Mouse (Mus musculus): ENCODE data around the gene Ipmk. TPM values are rescaled to one million over a fixed set of nuclear protein-coding genes. Genes with fewer than 3 reads are reported as not detected.

Ipmk gene
- polyA plus RNA-seq, 1 experiment from 2014 or later = 8.7 TPM

DNA sequence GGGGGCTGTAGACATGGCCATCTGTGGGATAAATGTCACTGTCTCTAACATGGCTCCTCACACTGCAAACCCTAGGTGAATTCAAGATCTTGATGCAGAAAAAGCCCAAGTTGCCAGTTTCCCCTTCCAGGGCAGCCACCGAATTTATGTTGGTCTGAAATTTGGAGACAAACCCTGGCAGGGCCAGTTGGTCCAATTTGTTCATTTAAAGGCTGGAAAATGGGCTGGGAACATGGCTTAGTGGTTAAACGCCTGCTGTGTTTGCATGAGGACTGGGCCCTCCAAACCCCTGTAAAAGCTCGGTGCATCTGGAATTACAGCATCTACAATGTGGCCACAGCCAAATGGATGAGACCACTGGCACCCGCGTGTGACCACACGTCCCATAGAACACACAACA is 18.3 kb upstream of the Ipmk start:
- Histone ChIP-seq H3K4me1 (ENCODE audit: control insufficient read depth in 2 of 2, insufficient read depth in 2 of 2, low read length in 2 of 2) (no peaks in the 10 kb centered on the region), H3K4me3 (ENCODE audit: control insufficient read depth in 1 of 2, insufficient read depth in 1 of 2, low read depth in 1 of 2, low read length in 2 of 2) (no peak overlapping the region), H3K27ac (replicated peaks in 1 of 2; ENCODE audit: control insufficient read depth in 1 of 2, insufficient read depth in 1 of 2, low read depth in 2 of 2, low read length in 2 of 2) (no peak overlapping the region), H3K36me3 (ENCODE audit: control insufficient read depth, insufficient read depth, low read length) (peaks cover 34% of the 10 kb centered on the region), H3K4me2 (ENCODE audit: low read length) (no peak overlapping the region), H3K9me3 (ENCODE audit: control insufficient read depth, low read length) (no peaks in the 10 kb centered on the region), H3K9ac (ENCODE audit: low read length) (no peak overlapping the region), H3K27me3 (ENCODE audit: control insufficient read depth, insufficient read depth, low read length) (no peaks in the 10 kb centered on the region)
- ATAC-seq (ENCODE audit: insufficient number of reproducible peaks, insufficient read depth, low FRiP score, low read depth) = no peak
- WGBS = 90% methylated on average over 6 of the region's 6 CpGs

DNA sequence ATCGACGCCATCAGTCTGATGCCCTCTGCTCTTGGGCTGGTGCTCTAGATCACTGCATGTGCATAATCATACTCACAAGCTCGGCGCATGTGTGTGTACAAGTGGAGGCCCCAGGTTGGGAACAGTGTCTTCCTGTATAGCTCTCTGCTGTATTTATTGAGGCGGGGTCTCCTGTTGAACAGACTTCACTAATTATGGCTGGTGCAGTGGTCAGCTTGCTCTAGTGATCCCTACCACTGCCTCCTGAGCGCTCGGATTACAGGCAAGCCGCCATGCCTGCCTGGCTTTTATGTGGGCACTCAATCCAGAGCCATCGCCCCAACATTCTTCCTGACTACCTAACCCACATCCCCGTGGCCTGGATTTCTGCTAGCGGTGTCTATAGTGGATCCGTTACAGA is 17.5 kb upstream of the Ipmk start:
- Histone ChIP-seq H3K27ac (replicated peaks in 1 of 2; ENCODE audit: control insufficient read depth in 1 of 2, insufficient read depth in 1 of 2, low read depth in 2 of 2, low read length in 2 of 2) (no peak overlapping the region), H3K4me1 (ENCODE audit: control insufficient read depth in 2 of 2, insufficient read depth in 2 of 2, low read length in 2 of 2) (no peaks in the 10 kb centered on the region), H3K9me3 (ENCODE audit: control insufficient read depth, low read length) (no peaks in the 10 kb centered on the region), H3K27me3 (ENCODE audit: control insufficient read depth, insufficient read depth, low read length) (no peaks in the 10 kb centered on the region), H3K36me3 (ENCODE audit: control insufficient read depth, insufficient read depth, low read length) (peaks cover 41% of the 10 kb centered on the region), H3K4me2 (ENCODE audit: low read length) (no peak overlapping the region), H3K9ac (ENCODE audit: low read length) (no peak overlapping the region), H3K4me3 (ENCODE audit: control insufficient read depth in 1 of 2, insufficient read depth in 1 of 2, low read depth in 1 of 2, low read length in 2 of 2) (no peak overlapping the region)
- WGBS = 96% methylated on average over 12 of the region's 12 CpGs
- ATAC-seq (ENCODE audit: insufficient number of reproducible peaks, insufficient read depth, low FRiP score, low read depth) = no peak

DNA sequence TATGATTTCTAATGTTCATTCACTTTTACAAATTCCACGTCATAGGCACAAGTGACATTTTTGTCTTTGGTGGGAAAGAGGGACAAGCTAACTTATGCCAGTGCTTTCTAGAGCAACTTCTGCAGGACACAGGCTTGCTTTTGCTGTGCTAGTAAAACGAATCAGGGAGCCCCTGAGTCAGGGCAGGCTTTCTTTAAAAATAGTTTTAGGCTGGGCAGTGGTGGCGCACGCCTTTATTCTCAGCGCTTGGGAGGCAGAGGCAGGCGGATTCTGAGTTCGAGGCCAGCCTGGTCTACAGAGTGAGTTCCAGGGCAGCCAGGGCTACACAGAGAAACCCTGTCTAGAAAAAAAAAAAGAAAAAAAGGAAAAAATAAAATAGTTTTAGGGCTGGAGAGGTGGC is 15.7 kb upstream of the Ipmk start:
- H3K4me2 ChIP-seq (ENCODE audit: low read length) = no peak overlapping the region
- H3K36me3 ChIP-seq (ENCODE audit: control insufficient read depth, insufficient read depth, low read length) = peaks cover 54% of the 10 kb centered on the region
- no peak overlapping the region for H3K27ac ChIP-seq (replicated peaks in 1 of 2; ENCODE audit: control insufficient read depth in 1 of 2, insufficient read depth in 1 of 2, low read depth in 2 of 2, low read length in 2 of 2)
- H3K9me3 ChIP-seq (ENCODE audit: control insufficient read depth, low read length) = no peaks in the 10 kb centered on the region
- H3K4me1 ChIP-seq (ENCODE audit: control insufficient read depth in 2 of 2, insufficient read depth in 2 of 2, low read length in 2 of 2) = no peaks in the 10 kb centered on the region
- no peak overlapping the region for H3K4me3 ChIP-seq (ENCODE audit: control insufficient read depth in 1 of 2, insufficient read depth in 1 of 2, low read depth in 1 of 2, low read length in 2 of 2)
- WGBS = 90% methylated on average over 7 of the region's 7 CpGs
- H3K27me3 ChIP-seq (ENCODE audit: control insufficient read depth, insufficient read depth, low read length) = no peaks in the 10 kb centered on the region
- no peak for ATAC-seq (ENCODE audit: insufficient number of reproducible peaks, insufficient read depth, low FRiP score, low read depth)
- H3K9ac ChIP-seq (ENCODE audit: low read length) = no peak overlapping the region

DNA sequence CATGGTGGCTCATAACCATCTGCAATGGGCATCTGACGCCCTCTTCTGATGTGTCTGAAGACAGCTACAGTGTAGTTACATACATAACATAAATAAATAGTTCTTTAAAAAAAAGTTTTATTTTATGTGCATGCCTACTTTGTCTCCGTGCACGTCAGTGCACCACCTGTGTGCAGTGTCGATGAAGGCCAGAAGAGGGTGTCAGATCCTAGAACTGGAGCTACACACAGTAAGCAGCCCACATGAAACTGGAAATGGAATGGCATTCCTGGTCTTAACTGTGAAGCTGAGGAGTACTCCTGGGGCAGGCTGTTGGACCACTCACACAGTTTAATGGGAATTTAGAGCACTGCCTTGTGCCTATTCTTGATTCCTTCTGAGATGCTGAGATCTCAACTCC is 15.2 kb upstream of the Ipmk start:
- Histone ChIP-seq H3K27me3 (ENCODE audit: control insufficient read depth, insufficient read depth, low read length) (no peaks in the 10 kb centered on the region), H3K9ac (ENCODE audit: low read length) (no peak overlapping the region), H3K4me3 (ENCODE audit: control insufficient read depth in 1 of 2, insufficient read depth in 1 of 2, low read depth in 1 of 2, low read length in 2 of 2) (no peak overlapping the region), H3K4me1 (ENCODE audit: control insufficient read depth in 2 of 2, insufficient read depth in 2 of 2, low read length in 2 of 2) (no peaks in the 10 kb centered on the region), H3K27ac (replicated peaks in 1 of 2; ENCODE audit: control insufficient read depth in 1 of 2, insufficient read depth in 1 of 2, low read depth in 2 of 2, low read length in 2 of 2) (no peak overlapping the region), H3K4me2 (ENCODE audit: low read length) (no peak overlapping the region), H3K36me3 (ENCODE audit: control insufficient read depth, insufficient read depth, low read length) (peaks cover 54% of the 10 kb centered on the region), H3K9me3 (ENCODE audit: control insufficient read depth, low read length) (no peaks in the 10 kb centered on the region)
- 92% methylated on average over 4 of the region's 4 CpGs for WGBS
- ATAC-seq (ENCODE audit: insufficient number of reproducible peaks, insufficient read depth, low FRiP score, low read depth) = no peak

DNA sequence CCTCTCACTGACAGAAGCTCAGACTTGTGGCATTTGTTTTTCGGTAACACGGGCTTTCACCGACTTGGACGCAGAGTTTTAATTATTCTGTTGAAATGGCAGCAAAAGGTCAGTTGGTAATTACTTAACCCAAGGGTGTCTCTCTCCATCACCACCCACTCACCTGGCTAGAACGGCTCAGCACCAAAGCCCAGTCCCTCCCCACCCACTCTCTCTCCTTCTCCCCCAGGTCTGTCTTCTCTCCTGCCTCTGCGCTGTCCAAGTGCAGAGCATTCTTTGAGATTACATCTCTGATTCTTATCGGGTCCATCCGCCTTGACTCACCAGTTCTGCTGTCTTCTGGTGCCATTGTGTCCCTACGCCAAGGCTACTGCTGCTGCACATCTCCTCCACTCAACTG is 14.7 kb upstream of the Ipmk start:
- Histone ChIP-seq H3K9me3 (ENCODE audit: control insufficient read depth, low read length) (no peaks in the 10 kb centered on the region), H3K27ac (replicated peaks in 1 of 2; ENCODE audit: control insufficient read depth in 1 of 2, insufficient read depth in 1 of 2, low read depth in 2 of 2, low read length in 2 of 2) (no peak overlapping the region), H3K27me3 (ENCODE audit: control insufficient read depth, insufficient read depth, low read length) (no peaks in the 10 kb centered on the region), H3K9ac (ENCODE audit: low read length) (no peak overlapping the region), H3K4me1 (ENCODE audit: control insufficient read depth in 2 of 2, insufficient read depth in 2 of 2, low read length in 2 of 2) (no peaks in the 10 kb centered on the region), H3K4me3 (ENCODE audit: control insufficient read depth in 1 of 2, insufficient read depth in 1 of 2, low read depth in 1 of 2, low read length in 2 of 2) (no peak overlapping the region), H3K36me3 (ENCODE audit: control insufficient read depth, insufficient read depth, low read length) (peaks cover 54% of the 10 kb centered on the region), H3K4me2 (ENCODE audit: low read length) (no peak overlapping the region)
- ATAC-seq (ENCODE audit: insufficient number of reproducible peaks, insufficient read depth, low FRiP score, low read depth) = no peak
- 91% methylated on average over 9 of the region's 9 CpGs for WGBS

DNA sequence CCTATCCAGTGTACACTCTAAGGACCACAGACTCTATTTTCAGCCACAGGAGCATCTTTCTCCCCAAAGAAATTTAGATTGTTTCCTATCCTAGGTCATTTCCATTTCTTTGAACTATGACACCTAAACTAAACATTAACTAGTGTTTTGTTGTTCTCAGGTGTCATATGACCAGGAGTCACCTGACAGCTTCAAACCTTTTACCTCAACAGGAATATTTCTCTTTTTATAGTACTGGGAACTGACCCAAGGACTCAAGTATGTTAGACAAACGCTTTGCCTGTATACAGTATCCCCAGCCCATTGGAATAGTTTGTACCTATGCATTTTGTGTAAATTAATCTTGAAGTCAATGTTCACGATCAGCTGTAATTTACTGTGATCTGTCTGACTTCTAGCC is 9.8 kb upstream of the Ipmk start:
- no peak for ATAC-seq (ENCODE audit: insufficient number of reproducible peaks, insufficient read depth, low FRiP score, low read depth)
- no peak overlapping the region for H3K4me2 ChIP-seq (ENCODE audit: low read length)
- H3K4me1 ChIP-seq (ENCODE audit: control insufficient read depth in 2 of 2, insufficient read depth in 2 of 2, low read length in 2 of 2) = peaks cover 0 to 10% of the 10 kb centered on the region in 2 experiments; a peak in 2 of 4 replicates
- no peaks in the 10 kb centered on the region for H3K9me3 ChIP-seq (ENCODE audit: control insufficient read depth, low read length)
- no peak overlapping the region for H3K27ac ChIP-seq (replicated peaks in 1 of 2; ENCODE audit: control insufficient read depth in 1 of 2, insufficient read depth in 1 of 2, low read depth in 2 of 2, low read length in 2 of 2)
- WGBS = 86% methylated on average over 2 of the region's 2 CpGs
- H3K4me3 ChIP-seq (ENCODE audit: control insufficient read depth in 1 of 2, insufficient read depth in 1 of 2, low read depth in 1 of 2, low read length in 2 of 2) = no peak overlapping the region
- H3K36me3 ChIP-seq (ENCODE audit: control insufficient read depth, insufficient read depth, low read length) = peaks cover 29% of the 10 kb centered on the region
- H3K27me3 ChIP-seq (ENCODE audit: control insufficient read depth, insufficient read depth, low read length) = no peaks in the 10 kb centered on the region
- H3K9ac ChIP-seq (ENCODE audit: low read length) = no peak overlapping the region

DNA sequence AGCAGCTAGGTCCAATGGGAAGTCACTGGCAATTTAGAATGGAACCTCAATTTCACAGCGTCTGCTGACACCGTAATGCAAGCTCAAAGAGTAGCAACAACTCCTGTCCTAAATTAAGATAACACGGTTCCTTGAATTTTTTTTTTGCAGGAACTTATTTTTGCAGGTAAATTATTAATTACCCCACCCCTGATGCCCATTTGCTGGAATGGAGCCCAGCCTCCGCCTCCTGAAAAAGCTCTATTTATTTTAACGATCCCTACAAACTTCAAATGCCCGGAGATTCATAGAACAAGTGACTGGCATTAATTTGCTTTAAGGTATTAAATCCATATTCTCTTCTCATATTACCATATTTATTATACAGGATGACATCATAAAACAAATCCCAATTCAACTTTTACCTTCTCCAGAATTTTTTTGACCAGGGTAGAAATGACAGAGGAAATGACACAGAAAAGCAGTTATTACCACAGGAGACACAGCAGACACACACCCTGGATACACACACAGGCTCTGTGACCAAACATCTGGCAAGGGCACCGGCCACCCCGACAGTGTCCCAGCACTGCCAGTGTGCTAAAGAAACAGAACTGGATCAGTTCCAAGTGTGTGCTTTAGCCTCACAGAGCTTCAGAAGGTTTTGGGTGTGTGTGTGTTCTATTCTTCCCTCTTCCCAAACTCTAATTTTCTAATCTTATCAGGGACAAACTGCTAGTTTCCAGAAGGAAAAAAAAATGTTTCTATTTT is 9.2 kb upstream of the Ipmk start:
- Histone ChIP-seq H3K27ac (replicated peaks in 1 of 2; ENCODE audit: control insufficient read depth in 1 of 2, insufficient read depth in 1 of 2, low read depth in 2 of 2, low read length in 2 of 2) (no peak overlapping the region), H3K4me3 (ENCODE audit: control insufficient read depth in 1 of 2, insufficient read depth in 1 of 2, low read depth in 1 of 2, low read length in 2 of 2) (no peak overlapping the region), H3K4me2 (ENCODE audit: low read length) (no peak overlapping the region), H3K4me1 (ENCODE audit: control insufficient read depth in 2 of 2, insufficient read depth in 2 of 2, low read length in 2 of 2) (peaks cover 0 to 13% of the 10 kb centered on the region in 2 experiments; a peak in 2 of 4 replicates), H3K36me3 (ENCODE audit: control insufficient read depth, insufficient read depth, low read length) (peaks cover 29% of the 10 kb centered on the region), H3K9me3 (ENCODE audit: control insufficient read depth, low read length) (no peaks in the 10 kb centered on the region), H3K27me3 (ENCODE audit: control insufficient read depth, insufficient read depth, low read length) (no peaks in the 10 kb centered on the region), H3K9ac (ENCODE audit: low read length) (no peak overlapping the region)
- 75% methylated on average over 8 of the region's 8 CpGs for WGBS
- ATAC-seq (ENCODE audit: insufficient number of reproducible peaks, insufficient read depth, low FRiP score, low read depth) = no peak

DNA sequence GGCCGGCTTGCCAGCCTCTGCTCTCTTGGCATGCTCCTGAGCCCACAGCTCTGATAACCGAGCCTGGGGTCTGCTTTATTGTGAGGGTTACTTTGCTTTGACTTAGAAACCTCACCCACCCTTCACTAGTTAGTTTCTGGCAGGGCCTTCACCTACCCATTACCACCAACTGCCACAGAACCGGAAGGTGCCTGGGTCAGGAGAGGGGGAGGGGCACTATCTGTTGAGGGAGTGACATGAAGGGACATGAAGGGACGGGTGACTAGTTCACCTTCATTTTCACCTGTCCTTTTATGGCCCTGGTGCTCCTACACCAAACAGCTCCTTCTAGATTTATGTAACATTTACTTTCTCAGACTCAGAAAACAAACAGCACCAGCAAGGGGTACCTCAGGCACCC is 8.1 kb upstream of the Ipmk start:
- 57% methylated on average over 4 of the region's 4 CpGs for WGBS

More for the DNA sequence above, 8.1 kb upstream of the Ipmk start:
- no peak for ATAC-seq (ENCODE audit: insufficient number of reproducible peaks, insufficient read depth, low FRiP score, low read depth)
- Histone ChIP-seq H3K4me3 (ENCODE audit: control insufficient read depth in 1 of 2, insufficient read depth in 1 of 2, low read depth in 1 of 2, low read length in 2 of 2) (no peak overlapping the region), H3K9ac (ENCODE audit: low read length) (no peak overlapping the region), H3K27ac (replicated peaks in 1 of 2; ENCODE audit: control insufficient read depth in 1 of 2, insufficient read depth in 1 of 2, low read depth in 2 of 2, low read length in 2 of 2) (no peak overlapping the region), H3K4me2 (ENCODE audit: low read length) (no peak overlapping the region), H3K36me3 (ENCODE audit: control insufficient read depth, insufficient read depth, low read length) (peaks cover 19% of the 10 kb centered on the region), H3K4me1 (ENCODE audit: control insufficient read depth in 2 of 2, insufficient read depth in 2 of 2, low read length in 2 of 2) (peaks cover 2 to 22% of the 10 kb centered on the region in 2 experiments; a peak in 3 of 4 replicates), H3K9me3 (ENCODE audit: control insufficient read depth, low read length) (no peaks in the 10 kb centered on the region), H3K27me3 (ENCODE audit: control insufficient read depth, insufficient read depth, low read length) (no peaks in the 10 kb centered on the region)

All from heart, embryonic 14.5 days (tissue).